Mouse (Mus musculus) MEL (cell line): ENCODE results near the gene Tgfbr3l. TPM values are rescaled to one million over a fixed set of nuclear protein-coding genes. Genes with fewer than 3 reads are reported as not detected.

Experiments used
- DNase-seq: peaks from one replicate; pipeline ENCODE4 v3.0.0; 2011; ENCODE audit warnings: low read depth, low spot score
- H3K27ac ChIP-seq: 2 replicates; pipeline ENCODE4 v1.5.1; 2012; ENCODE audit warnings: low read depth, mild to moderate bottlenecking, control low read depth, low read length, moderate library complexity; ENCODE audit not compliant: control insufficient read depth
- H3K27me3 ChIP-seq, 2 experiments: fragments of 150-350 bp in 1 of 2; sonication (generic) in 1 of 2; 2 replicates each; pipeline ENCODE4 v1.6.1; 2012; ENCODE audit warnings: low read length in 2 of 2, mild to moderate bottlenecking in 2 of 2, improper control_type of control experiment in 1 of 2, moderate library complexity in 1 of 2; ENCODE audit not compliant: insufficient read depth in 2 of 2, control insufficient read depth in 1 of 2
- H3K36me3 ChIP-seq, 2 experiments: 2 replicates each; pipeline ENCODE4 v1.6.1; 2012 to 2014; ENCODE audit warnings: low read length in 2 of 2, improper control_type of control experiment in 1 of 2, inconsistent platforms in 1 of 2, mild to moderate bottlenecking in 1 of 2; ENCODE audit not compliant: insufficient read depth in 2 of 2, control insufficient read depth in 1 of 2
- H3K4me1 ChIP-seq, 2 experiments: fragments of 150-350 bp in 1 of 2; sonication (generic) in 1 of 2; 2 replicates each; pipeline ENCODE4 v1.6.1; 2012; ENCODE audit warnings: low read length in 2 of 2, improper control_type of control experiment in 1 of 2, mild to moderate bottlenecking in 1 of 2; ENCODE audit not compliant: insufficient read depth in 2 of 2, control insufficient read depth in 1 of 2
- H3K4me3 ChIP-seq, 2 experiments: fragments of 150-350 bp in 1 of 2; sonication (generic) in 1 of 2; 2 replicates each; pipeline ENCODE4 v1.5.1; 2012; ENCODE audit warnings: low read depth in 2 of 2, low read length in 2 of 2, mild to moderate bottlenecking in 2 of 2, moderate library complexity in 2 of 2, control low read depth in 1 of 2, improper control_type of control experiment in 1 of 2; ENCODE audit not compliant: control insufficient read depth in 1 of 2, insufficient read depth in 1 of 2
- H3K79me2 ChIP-seq: 2 replicates; pipeline ENCODE4 v1.6.1; 2012; ENCODE audit warnings: mild to moderate bottlenecking, low read length, moderate library complexity; ENCODE audit not compliant: control insufficient read depth, poor library complexity, insufficient read depth
- H3K9ac ChIP-seq: 2 replicates; pipeline ENCODE4 v1.6.1; 2012; ENCODE audit warnings: low read depth, mild to moderate bottlenecking, control low read depth, low read length, moderate library complexity; ENCODE audit not compliant: control insufficient read depth, poor library complexity, severe bottlenecking
- H3K9me3 ChIP-seq: fragments of 150-350 bp; sonication (generic); replicated peaks from 2 replicates; pipeline ENCODE4 v1.6.1; 2012; ENCODE audit warnings: mild to moderate bottlenecking, low read length, improper control_type of control experiment, moderate library complexity; ENCODE audit not compliant: insufficient read depth
- CHD1 ChIP-seq: IDR thresholded peaks from 2 replicates; pipeline ENCODE4 v1.6.1; 2012; ENCODE audit warnings: low read depth, mild to moderate bottlenecking, inconsistent platforms, low read length, improper control_type of control experiment
- CHD2 ChIP-seq: IDR thresholded peaks from 2 replicates; pipeline ENCODE4 v1.6.1; 2011; ENCODE audit warnings: low read length, improper control_type of control experiment
- CTCF ChIP-seq, 3 experiments: IDR thresholded peaks in 2 of 3; conservative IDR thresholded peaks in 1 of 3; 2 replicates each; pipeline ENCODE4 v1.5.1; 2011 to 2012; ENCODE audit warnings: low read length in 3 of 3, low read depth in 2 of 3, mild to moderate bottlenecking in 2 of 3, improper control_type of control experiment in 1 of 3, inconsistent platforms in 1 of 3, mixed read lengths in 1 of 3, moderate library complexity in 1 of 3; ENCODE audit not compliant: control insufficient read depth in 1 of 3, insufficient read depth in 1 of 3, poor library complexity in 1 of 3, severe bottlenecking in 1 of 3
- E2F4 ChIP-seq: IDR thresholded peaks from 2 replicates; pipeline ENCODE4 v1.6.1; 2011; ENCODE audit warnings: low read depth, low read length, improper control_type of control experiment, borderline replicate concordance
- ELF1 ChIP-seq: IDR thresholded peaks from 2 replicates; pipeline ENCODE4 v1.6.1; 2014; ENCODE audit warnings: low read depth, mild to moderate bottlenecking, inconsistent platforms, low read length, improper control_type of control experiment, moderate library complexity
- EP300 ChIP-seq, 2 experiments: IDR thresholded peaks; 2 replicates each; pipeline ENCODE4 v1.6.1; 2011; ENCODE audit warnings: improper control_type of control experiment in 2 of 2, low read length in 2 of 2, low read depth in 1 of 2, mild to moderate bottlenecking in 1 of 2
- GABPA ChIP-seq: IDR thresholded peaks from 2 replicates; pipeline ENCODE4 v1.6.1; 2012; ENCODE audit warnings: low read depth, mild to moderate bottlenecking, inconsistent platforms, low read length, improper control_type of control experiment, moderate library complexity
- JUND ChIP-seq: IDR thresholded peaks from 2 replicates; pipeline ENCODE4 v1.6.1; 2011; ENCODE audit warnings: low read depth, mild to moderate bottlenecking, improper control_type of control experiment, low read length
- KAT2A ChIP-seq: conservative IDR thresholded peaks from 2 replicates; pipeline ENCODE4 v1.6.1; 2012; ENCODE audit warnings: low read depth, low read length, improper control_type of control experiment, inconsistent platforms
- MAX ChIP-seq: IDR thresholded peaks from 2 replicates; pipeline ENCODE4 v1.6.1; 2011; ENCODE audit warnings: low read length, improper control_type of control experiment
- MAZ ChIP-seq: IDR thresholded peaks from 2 replicates; pipeline ENCODE4 v1.6.1; 2012; ENCODE audit warnings: low read depth, mild to moderate bottlenecking, inconsistent platforms, low read length, improper control_type of control experiment
- MEF2A ChIP-seq: IDR thresholded peaks from 2 replicates; pipeline ENCODE4 v1.6.1; 2014; ENCODE audit warnings: low read depth, mild to moderate bottlenecking, inconsistent platforms, low read length, improper control_type of control experiment; ENCODE audit not compliant: poor library complexity, insufficient replicate concordance, severe bottlenecking; ENCODE audit errors: extremely low read depth
- MXI1 ChIP-seq: IDR thresholded peaks from 2 replicates; pipeline ENCODE4 v1.6.1; 2011; ENCODE audit warnings: mild to moderate bottlenecking, low read depth, low read length, improper control_type of control experiment
- MYB ChIP-seq: IDR thresholded peaks from 2 replicates; pipeline ENCODE4 v1.6.1; 2011; ENCODE audit warnings: mild to moderate bottlenecking, low read depth, low read length, improper control_type of control experiment
- MYC ChIP-seq: IDR thresholded peaks from 2 replicates; pipeline ENCODE4 v1.6.1; 2011; ENCODE audit warnings: low read depth, mild to moderate bottlenecking, low read length, improper control_type of control experiment, moderate library complexity
- NELFE ChIP-seq: IDR thresholded peaks from 2 replicates; pipeline ENCODE4 v1.6.1; 2011; ENCODE audit warnings: low read depth, low read length, improper control_type of control experiment
- POLR2A ChIP-seq, 2 experiments: IDR thresholded peaks; 2 replicates each; pipeline ENCODE4 v1.6.1; 2011 to 2012; ENCODE audit warnings: low read length in 2 of 2, mild to moderate bottlenecking in 2 of 2, control low read depth in 1 of 2, improper control_type of control experiment in 1 of 2, low read depth in 1 of 2, moderate library complexity in 1 of 2; ENCODE audit not compliant: control insufficient read depth in 1 of 2, insufficient read depth in 1 of 2, poor library complexity in 1 of 2
- POLR2AphosphoS2 ChIP-seq: IDR thresholded peaks from 2 replicates; pipeline ENCODE4 v1.6.1; 2011; ENCODE audit warnings: low read length, improper control_type of control experiment
- RAD21 ChIP-seq: IDR thresholded peaks from 2 replicates; pipeline ENCODE4 v1.6.1; 2011; ENCODE audit warnings: mild to moderate bottlenecking, low read depth, low read length, improper control_type of control experiment
- RCOR1 ChIP-seq: IDR thresholded peaks from 2 replicates; pipeline ENCODE4 v1.6.1; 2012; ENCODE audit warnings: low read depth, mild to moderate bottlenecking, inconsistent platforms, low read length, improper control_type of control experiment
- SIN3A ChIP-seq: IDR thresholded peaks from 2 replicates; pipeline ENCODE4 v1.6.1; 2012; ENCODE audit warnings: low read length, improper control_type of control experiment, inconsistent platforms
- SMC3 ChIP-seq: IDR thresholded peaks from 2 replicates; pipeline ENCODE4 v1.6.1; 2011; ENCODE audit warnings: low read depth, low read length, improper control_type of control experiment
- TAL1 ChIP-seq: IDR thresholded peaks from 2 replicates; pipeline ENCODE4 v1.6.1; 2012; ENCODE audit warnings: mild to moderate bottlenecking, inconsistent platforms, low read length, moderate library complexity, mixed read lengths
- TBP ChIP-seq: IDR thresholded peaks from 2 replicates; pipeline ENCODE4 v1.8.0; 2011; ENCODE audit warnings: low read depth, low read length, improper control_type of control experiment
- TCF12 ChIP-seq: IDR thresholded peaks from 2 replicates; pipeline ENCODE4 v1.6.1; 2014; ENCODE audit warnings: low read depth, mild to moderate bottlenecking, inconsistent platforms, low read length, improper control_type of control experiment, moderate library complexity
- UBTF ChIP-seq: IDR thresholded peaks from 2 replicates; pipeline ENCODE4 v1.6.1; 2012; ENCODE audit warnings: low read depth, mild to moderate bottlenecking, inconsistent platforms, low read length, improper control_type of control experiment, moderate library complexity, borderline replicate concordance; ENCODE audit not compliant: insufficient read depth
- USF1 ChIP-seq: IDR thresholded peaks from 2 replicates; pipeline ENCODE4 v1.6.1; 2014; ENCODE audit warnings: low read depth, mild to moderate bottlenecking, inconsistent platforms, low read length, improper control_type of control experiment, moderate library complexity
- ZC3H11A ChIP-seq: IDR thresholded peaks from 2 replicates; pipeline ENCODE4 v1.6.1; 2012; ENCODE audit warnings: low read depth, mild to moderate bottlenecking, inconsistent platforms, low read length, improper control_type of control experiment
- ZKSCAN1 ChIP-seq: IDR thresholded peaks from 2 replicates; pipeline ENCODE4 v1.6.1; 2012; ENCODE audit warnings: low read depth, mild to moderate bottlenecking, inconsistent platforms, low read length, improper control_type of control experiment, moderate library complexity
- ZMIZ1 ChIP-seq: IDR thresholded peaks from 2 replicates; pipeline ENCODE4 v1.6.1; 2012; ENCODE audit warnings: low read depth, mild to moderate bottlenecking, inconsistent platforms, low read length, improper control_type of control experiment, moderate library complexity
- ZNF384 ChIP-seq: IDR thresholded peaks from 2 replicates; pipeline ENCODE4 v1.6.1; 2012; ENCODE audit warnings: low read depth, mild to moderate bottlenecking, inconsistent platforms, low read length, improper control_type of control experiment
- polyA plus RNA-seq, 2 experiments: library from polyadenylated mRNA; stranded (reverse) in 1 of 2; unstranded in 1 of 2; fragments of >175 nt in 1 of 2; fragments of >200 nt in 1 of 2; gene quantifications; 2 replicates each; pipeline versions ENCODE4 v1.2.1 to v1.2.4; 2012; ENCODE audit warnings: low replicate concordance in 2 of 2, low read depth in 1 of 2; ENCODE audit not compliant: insufficient read length in 2 of 2, insufficient read depth in 1 of 2, missing spikeins in 1 of 2
- total RNA-seq: library from RNA; depleted of rRNA; stranded (reverse); fragments of 300-350 nt; gene quantifications from 2 replicates; pipeline ENCODE4 v1.2.3, GENCODE M21; 2012

Tgfbr3l gene
- total and polyA plus RNA-seq, 3 experiments: 2.2 to 14.2 TPM; not detected in 1

DNA sequence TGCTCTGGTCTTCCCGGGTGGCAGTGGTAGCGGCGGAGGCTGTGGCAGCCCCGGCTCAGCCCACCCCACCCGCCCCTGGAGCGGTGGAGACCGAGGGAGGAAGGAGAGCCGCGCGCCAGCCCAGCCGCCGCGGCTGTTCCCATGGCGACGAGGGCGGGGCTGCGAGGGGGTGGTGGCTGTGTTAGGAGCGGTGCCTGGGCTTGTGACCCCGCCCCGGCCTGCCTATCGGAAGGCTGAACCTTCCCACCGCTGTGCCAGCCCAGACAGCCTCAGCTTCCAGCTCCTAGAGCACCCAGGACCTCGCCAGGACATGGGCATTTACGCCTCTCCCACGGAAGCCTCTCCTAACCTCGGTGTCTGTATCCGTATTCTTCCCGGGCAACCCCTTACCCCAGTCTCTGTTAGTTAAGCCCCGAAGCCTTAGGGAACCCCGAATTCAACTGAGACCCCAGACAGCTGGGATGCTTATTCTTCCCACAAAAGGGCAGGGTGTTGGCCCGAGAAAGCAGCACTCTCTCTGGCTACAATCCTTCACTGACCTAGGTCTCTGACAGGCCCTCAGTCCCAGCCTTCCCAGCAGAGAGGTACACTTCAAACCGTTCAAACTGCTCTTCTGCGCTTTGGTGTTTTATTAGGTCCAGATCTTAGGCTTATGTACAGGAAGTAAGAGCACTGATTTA is 11.3 kb downstream of the Tgfbr3l start, which contains the start of gene Ctxn1:
Gene Ctxn1, minus strand, starts transcription at position 150 of the 680 bp plus-strand sequence.
- H3K4me3 ChIP-seq: peak within 1 kb of the TSS; percentile 41 to 50; a peak in 3 of 4 replicates
- no peaks in the 10 kb centered on the region for H3K79me2 ChIP-seq
- H3K27me3 ChIP-seq: no peaks in the 10 kb centered on the region
- H3K27ac ChIP-seq: no peak within 1 kb of the TSS
- peaks cover 0 to 5% of the 10 kb centered on the region in 2 experiments; a peak in 2 of 4 replicates for H3K4me1 ChIP-seq
- DNase-seq: peak; percentile 92
- H3K36me3 ChIP-seq: peaks cover 3% of the 10 kb centered on the region in 2 experiments; a peak in 3 of 4 replicates
- TF ChIP-seq MEF2A: no peak
- TF ChIP-seq EP300 (IDR thresholded peaks at IDR 0.05; ENCODE audit: low read depth in 1 of 2, low read length in 2 of 2): no peak
- TF ChIP-seq SIN3A: peak; percentile 72
- no peak for TF ChIP-seq MYC
- peak in 1 of 2 experiments; percentile 33; a peak in 1 of 4 replicates for TF ChIP-seq POLR2A (IDR thresholded peaks at IDR 0.05; ENCODE audit: control insufficient read depth in 1 of 2, insufficient read depth in 1 of 2, low read depth in 1 of 2, low read length in 2 of 2, poor library complexity in 1 of 2)
- no peak for TF ChIP-seq ZKSCAN1
- TF ChIP-seq MYB: no peak
- no peak for TF ChIP-seq ZMIZ1
- peak; percentile 65 for TF ChIP-seq MXI1
- TF ChIP-seq RCOR1: no peak
- peak; percentile 91 for TF ChIP-seq POLR2AphosphoS2
- TF ChIP-seq CHD2: no peak
- no peak for TF ChIP-seq E2F4
- TF ChIP-seq NELFE: 0 out of 2 replicates have a peak, but pooled peaks have one; percentile 25
- TF ChIP-seq USF1: peak; percentile 63
- no peak for TF ChIP-seq ZNF384
- TF ChIP-seq TCF12: no peak
- no peak for TF ChIP-seq TAL1
- TF ChIP-seq MAZ: peak; percentile 97
- peak; percentile 77 for TF ChIP-seq ELF1
- TF ChIP-seq ZC3H11A: no peak
- no peak for TF ChIP-seq RAD21
- no peak for TF ChIP-seq KAT2A
- TF ChIP-seq TBP: no peak
- TF ChIP-seq GABPA: no peak
- no peak for TF ChIP-seq CHD1
- TF ChIP-seq UBTF: no peak
- TF ChIP-seq SMC3: no peak; the same call in 1 of the 2 replicates
- no peak for TF ChIP-seq MAX
- TF ChIP-seq CTCF (IDR thresholded peaks at IDR 0.05 in 2 of 3, conservative IDR thresholded peaks at IDR 0.05 in 1 of 3; ENCODE audit: control insufficient read depth in 1 of 3, insufficient read depth in 1 of 3, low read depth in 2 of 3, low read length in 3 of 3, poor library complexity in 1 of 3, severe bottlenecking in 1 of 3): no peak
- no peak for TF ChIP-seq JUND
- H3K9me3 ChIP-seq: no peaks in the 10 kb centered on the region
- peak within 1 kb of the TSS; percentile 54 for H3K9ac ChIP-seq
